In the genomic region with DNA sequence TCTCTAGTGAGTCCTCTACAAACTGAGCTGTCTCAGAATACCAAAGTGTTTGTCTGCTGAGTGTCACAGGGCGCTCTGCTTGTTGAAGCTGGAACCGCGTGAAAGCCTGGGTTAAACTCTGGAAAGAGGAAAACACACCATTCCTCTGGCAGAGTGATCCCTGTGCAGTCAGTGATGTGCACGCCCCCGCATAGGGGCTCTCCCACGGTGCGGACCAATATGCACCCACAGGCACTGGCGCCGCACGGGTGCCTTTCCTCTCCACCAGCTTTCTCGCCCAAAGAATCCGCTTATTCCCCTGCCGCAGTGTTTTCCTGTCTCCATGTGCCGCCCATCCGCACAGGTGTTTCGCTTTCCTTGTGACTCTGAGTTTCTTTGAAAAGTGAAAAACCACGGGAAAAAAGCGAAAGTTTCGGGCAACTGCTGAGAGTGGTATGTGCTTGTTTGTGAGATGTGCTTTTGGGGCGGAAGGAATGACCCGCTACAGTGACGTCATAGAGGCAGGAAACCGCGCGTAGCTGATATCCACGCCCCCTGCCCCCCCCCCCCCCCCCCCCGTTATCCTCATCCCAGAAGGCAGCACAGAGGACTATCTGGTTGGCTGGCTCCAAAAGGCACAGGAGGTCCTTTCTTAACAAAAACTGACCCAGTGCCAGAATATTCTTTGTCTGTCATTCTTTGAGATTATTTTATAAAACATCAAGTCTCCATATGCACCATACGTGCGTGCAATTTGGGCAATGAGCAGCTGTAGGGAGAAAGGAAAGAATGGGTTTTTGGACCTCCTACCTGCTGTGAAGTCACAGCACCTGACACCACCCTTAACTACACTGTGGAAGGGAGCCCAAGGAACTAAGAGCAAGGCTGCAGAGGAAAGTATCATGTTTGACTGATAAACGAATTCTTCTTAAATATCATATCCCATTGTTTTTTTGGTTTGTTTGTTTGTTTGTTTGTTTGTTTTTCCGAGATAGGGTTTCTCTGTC, we compare ENCODE assay signal across 7 mouse cellular contexts. TPM values are rescaled to one million over a fixed set of nuclear protein-coding genes. Genes with fewer than 3 reads are reported as not detected.
DNase-seq lines count a peak whose midpoint lies in the region; ATAC-seq and TF ChIP-seq lines count a peak whose summit lies in the region.

No protein-coding gene starts in this region.

- TF ChIP-seq POLR2A in heart, adult 2 months (IDR thresholded peaks at IDR 0.05; ENCODE audit: insufficient read depth, low read depth, low read length), result peak; percentile 50; the same call in 1 of the 2 replicates

- H3K4me1 ChIP-seq in heart, adult 2 months (ENCODE audit: control insufficient read depth, insufficient read depth, low read length), result no peaks in the 10 kb centered on the region
- peaks cover 8% of the 10 kb centered on the region; the same call in 1 of the 2 replicates for H3K4me1 ChIP-seq in kidney, embryonic 16.5 days (ENCODE audit: insufficient read depth, low read length)

- intact Hi-C loops in heart, adult 2 months (cut with DNase I), result loop anchor here (10.0 kb wide), 1 partner anchor 657 kb away; no protein-coding TSS in a partner anchor

- no peaks in the 10 kb centered on the region; the same call in 1 of the 2 replicates for H3K27me3 ChIP-seq in heart, adult 2 months (ENCODE audit: control insufficient read depth, insufficient read depth, low read length)
- H3K27me3 ChIP-seq in kidney, embryonic 16.5 days (ENCODE audit: insufficient read depth, low read length), result peaks cover 18% of the 10 kb centered on the region

- no peaks in the 10 kb centered on the region for H3K36me3 ChIP-seq in heart, adult 2 months (ENCODE audit: control insufficient read depth, insufficient read depth, low read length)
- no peaks in the 10 kb centered on the region for H3K36me3 ChIP-seq in kidney, embryonic 16.5 days (ENCODE audit: insufficient read depth, low read length)

- H3K4me2 ChIP-seq in kidney, embryonic 16.5 days (replicated peaks; ENCODE audit: low read depth, low read length), result peak overlapping the region; percentile 89

- H3K9me3 ChIP-seq in kidney, embryonic 16.5 days (ENCODE audit: low read length), result no peaks in the 10 kb centered on the region

- TF ChIP-seq CTCF in heart, adult 2 months (IDR thresholded peaks at IDR 0.05), result no peak

- WGBS in heart, adult 2 months, result 8% methylated on average over 30 of the region's 31 CpGs
- 10% methylated on average over 29 of the region's 31 CpGs for WGBS in kidney, embryonic 16.5 days

- H3K4me3 ChIP-seq in heart, adult 2 months, result peak overlapping the region; percentile 50
- H3K4me3 ChIP-seq in kidney, embryonic 16.5 days (ENCODE audit: low read length), result peak overlapping the region; percentile 65

- H3K79me2 ChIP-seq in heart, adult 2 months (replicated peaks; ENCODE audit: control insufficient read depth, insufficient read depth, low read length), result no peaks in the 10 kb centered on the region

- peak overlapping the region; percentile 26 for H3K27ac ChIP-seq in heart, adult 2 months
- no peak overlapping the region for H3K27ac ChIP-seq in kidney, embryonic 16.5 days (ENCODE audit: low read length)

- DNase-seq in 3134 (ENCODE audit: extremely low read depth, insufficient read length, low spot score), result peak; percentile 76
- peak; percentile 86 for DNase-seq in CD4-positive helper T cell, adult 2 months (ENCODE audit: low read depth, low spot score)
- DNase-seq in c-Kit-positive CD71-positive TER-119-positive erythroid progenitor cells, embryonic 14.5 days (ENCODE audit: low spot score), result peak; percentile 66
- peak; percentile 42 to 48 for DNase-seq in heart, adult 2 months
- peak; percentile 29 for DNase-seq in lung, postnatal 25 days (ENCODE audit: low spot score)
- DNase-seq in right cerebral cortex, postnatal 10 days (ENCODE audit: low spot score in 2 of 2), result peak; percentile 26 to 27

- peak overlapping the region; percentile 58 for H3K9ac ChIP-seq in heart, adult 2 months (ENCODE audit: low read depth, low read length)
- H3K9ac ChIP-seq in kidney, embryonic 16.5 days (replicated peaks; ENCODE audit: low read length), result peak overlapping the region; percentile 62

- peak; percentile 72; the same call in 1 of the 2 replicates for ATAC-seq in kidney, embryonic 16.5 days (ENCODE audit: low FRiP score, low TSS enrichment)

- no peak for TF ChIP-seq EP300 in heart, adult 2 months (IDR thresholded peaks at IDR 0.05; ENCODE audit: insufficient read depth, low read depth, low read length)

RNA-seq across cellular contexts. Expression of a gene that starts 11.8 kb away (rescaled TPM):
- total RNA-seq in heart, adult 2 months (2021), result not detected
- not detected in 2 replicates for polyA plus RNA-seq in heart, adult 2 months (2012; rRNA removed)
- polyA plus RNA-seq in kidney, embryonic 16.5 days (2015; fragmentation: Nextera tagmentation; extraction: Ambion mirVana), result not detected in 2 replicates

RNA-seq across cellular contexts. Expression of a gene that starts 18.3 kb away (rescaled TPM):
- not detected for total RNA-seq in heart, adult 2 months (2021)
- not detected in 2 replicates for polyA plus RNA-seq in heart, adult 2 months (2012; rRNA removed)
- polyA plus RNA-seq in kidney, embryonic 16.5 days (2015; fragmentation: Nextera tagmentation; extraction: Ambion mirVana), result not detected in 2 replicates

RNA-seq across cellular contexts. Expression of a gene that starts 26.6 kb away (rescaled TPM):
- total RNA-seq in heart, adult 2 months (2021), result not detected
- polyA plus RNA-seq in heart, adult 2 months (2012; rRNA removed), result not detected in 2 replicates
- not detected in 2 replicates for polyA plus RNA-seq in kidney, embryonic 16.5 days (2015; fragmentation: Nextera tagmentation; extraction: Ambion mirVana)

RNA-seq across cellular contexts. Expression of a gene that starts 32.9 kb away (rescaled TPM):
- not detected for total RNA-seq in heart, adult 2 months (2021)
- polyA plus RNA-seq in heart, adult 2 months (2012; rRNA removed), result not detected in 2 replicates
- not detected in 2 replicates for polyA plus RNA-seq in kidney, embryonic 16.5 days (2015; fragmentation: Nextera tagmentation; extraction: Ambion mirVana)

RNA-seq across cellular contexts. Expression of a gene that starts 41.0 kb away (rescaled TPM):
- total RNA-seq in heart, adult 2 months (2021), result not detected
- not detected in 2 replicates for polyA plus RNA-seq in heart, adult 2 months (2012; rRNA removed)
- not detected in 2 replicates for polyA plus RNA-seq in kidney, embryonic 16.5 days (2015; fragmentation: Nextera tagmentation; extraction: Ambion mirVana)

Comparison
In these comparisons a context has a peak if more than half of its experiments do, and no peak if none do; other contexts are left out.
1. DNase-seq: peak in every context shown above with its lines; median percentile 86 in CD4-positive helper T cell, adult 2 months; 76 in 3134; 66 in c-Kit-positive CD71-positive TER-119-positive erythroid progenitor cells, embryonic 14.5 days; 45 in heart, adult 2 months; 29 in lung, postnatal 25 days; 26 in right cerebral cortex, postnatal 10 days.